14 mouse cellular contexts compared by ENCODE assay signal in genomic region chr6:15120916-15121315, GRCm38 (mm10).
DNase-seq lines count a peak whose midpoint lies in the region; ATAC-seq and TF ChIP-seq lines count a peak whose summit lies in the region.
"Had no signal": no experiment of that assay in that cellular context is flagged by ENCODE, and none has a peak within 500 bp of the region (broad histone marks: within the 10 kb centered on the region; RNA-seq: fewer than 3 reads in every experiment).

No protein-coding gene starts in this region.

- H3K27me3 ChIP-seq in Patski: peaks cover 10% of the 10 kb centered on the region
- H3K27me3 ChIP-seq in forebrain, postnatal 0 days (ENCODE audit: insufficient read depth, low read length): no peaks in the 10 kb centered on the region
- H3K27me3 ChIP-seq in midbrain, postnatal 0 days (ENCODE audit: insufficient read depth, low read length): no peaks in the 10 kb centered on the region
- H3K27me3 ChIP-seq: heart, embryonic 15.5 days; megakaryocyte, embryonic 14.5 days had no signal

- H3K36me3 ChIP-seq in forebrain, postnatal 0 days (ENCODE audit: insufficient read depth): no peaks in the 10 kb centered on the region
- no peaks in the 10 kb centered on the region for H3K36me3 ChIP-seq in midbrain, postnatal 0 days (ENCODE audit: insufficient read depth, low read length)
- H3K36me3 ChIP-seq: heart, embryonic 15.5 days had no signal

- H3K9me3 ChIP-seq in forebrain, postnatal 0 days (ENCODE audit: low read length): no peaks in the 10 kb centered on the region
- H3K9me3 ChIP-seq in midbrain, postnatal 0 days (ENCODE audit: low read length): no peaks in the 10 kb centered on the region
- H3K9me3 ChIP-seq: heart, embryonic 15.5 days; megakaryocyte, embryonic 14.5 days had no signal

- POLR2A ChIA-PET in Patski (lab: Charles Lee): interaction anchor here (0.5 kb wide), 1 partner anchor 16 kb away, joined by 4 read pairs; no protein-coding TSS in a partner anchor

- DNase-seq in gastrocnemius, adult 2 months: no peak
- no peak for DNase-seq in gastrocnemius, postnatal 4 days (ENCODE audit: low spot score in 2 of 2)
- no peak for DNase-seq in Patski (ENCODE audit: low read depth, low spot score)
- peak; percentile 44 for DNase-seq in forebrain, postnatal 0 days
- peak; percentile 51 for DNase-seq in midbrain, postnatal 0 days (ENCODE audit: low spot score)
- DNase-seq in right cerebral cortex, adult 18-20 months: no peak
- no peak for DNase-seq in heart, postnatal 14 days
- no peak for DNase-seq in adrenal gland, postnatal 4 days (ENCODE audit: low spot score in 2 of 2)
- DNase-seq: B cell, adult 2 months; cerebellum, adult 9-11 months; kidney, adult 18-20 months; layer of hippocampus, adult 9-11 months had no signal

- H3K27ac ChIP-seq in gastrocnemius, adult 2 months: no peak overlapping the region
- H3K27ac ChIP-seq in forebrain, postnatal 0 days (ENCODE audit: low read depth, low read length): no peak overlapping the region
- no peak overlapping the region for H3K27ac ChIP-seq in midbrain, postnatal 0 days (ENCODE audit: low read depth, low read length)
- H3K27ac ChIP-seq: heart, embryonic 15.5 days had no signal

- intact Hi-C loops in gastrocnemius, adult 2 months (cut with DNase I): no loop called here
- intact Hi-C loops in heart, postnatal 14 days (cut with DNase I): no loop called here

- H3K4me2 ChIP-seq in forebrain, postnatal 0 days (ENCODE audit: low read depth): no peak overlapping the region
- H3K4me2 ChIP-seq in midbrain, postnatal 0 days (ENCODE audit: low read depth, low read length, poor library complexity, severe bottlenecking): no peak overlapping the region
- H3K4me2 ChIP-seq: heart, embryonic 15.5 days had no signal

- in situ Hi-C loops in Patski (cut with MboI; ENCODE audit: low pct_unique_long_range_greater_than_20kb): no loop called here

- ATAC-seq in Patski: no peak
- peak; percentile 76 for ATAC-seq in forebrain, postnatal 0 days
- peak; percentile 69; the same call in 1 of the 2 replicates for ATAC-seq in midbrain, postnatal 0 days (ENCODE audit: low FRiP score)

- CTCF ChIA-PET in Patski (lab: Charles Lee): no interaction called here

- no peak overlapping the region for H3K4me3 ChIP-seq in gastrocnemius, adult 2 months
- H3K4me3 ChIP-seq in forebrain, postnatal 0 days (ENCODE audit: low read depth, low read length): no peak overlapping the region
- no peak overlapping the region for H3K4me3 ChIP-seq in midbrain, postnatal 0 days (ENCODE audit: low read depth, low read length)
- H3K4me3 ChIP-seq: heart, embryonic 15.5 days; megakaryocyte, embryonic 14.5 days had no signal

- peak; percentile 9; the same call in 1 of the 2 replicates for TF ChIP-seq CTCF in gastrocnemius, adult 2 months (IDR thresholded peaks at IDR 0.05)
- peak; percentile 11 for TF ChIP-seq CTCF in Patski (IDR thresholded peaks at IDR 0.05)
- peak; percentile 63 for TF ChIP-seq CTCF in forebrain, postnatal 0 days (IDR thresholded peaks at IDR 0.05; ENCODE audit: low read depth)
- peak; percentile 76 for TF ChIP-seq CTCF in midbrain, postnatal 0 days (IDR thresholded peaks at IDR 0.05)

- WGBS in forebrain, postnatal 0 days: 65% methylated on average over 5 of the region's 5 CpGs
- WGBS in midbrain, postnatal 0 days: 48% methylated on average over 5 of the region's 5 CpGs

- H3K9ac ChIP-seq in forebrain, postnatal 0 days: no peak overlapping the region
- H3K9ac ChIP-seq in midbrain, postnatal 0 days (replicated peaks; ENCODE audit: low read length, poor library complexity, severe bottlenecking): no peak overlapping the region
- H3K9ac ChIP-seq: heart, embryonic 15.5 days had no signal

- 0 out of 2 replicates have a peak, but pooled peaks cover 2% of the 10 kb centered on the region for H3K4me1 ChIP-seq in forebrain, postnatal 0 days (ENCODE audit: insufficient read depth)
- H3K4me1 ChIP-seq in midbrain, postnatal 0 days (ENCODE audit: insufficient read depth, low read length): no peaks in the 10 kb centered on the region
- H3K4me1 ChIP-seq: heart, embryonic 15.5 days; megakaryocyte, embryonic 14.5 days had no signal

Comparison
In these comparisons a context has a peak if more than half of its experiments do, and no peak if none do; other contexts are left out.
1. DNase-seq: peak in forebrain, postnatal 0 days (single experiment) and midbrain, postnatal 0 days (single experiment); none in gastrocnemius, adult 2 months (single experiment), gastrocnemius, postnatal 4 days (0 of 2), Patski (single experiment), right cerebral cortex, adult 18-20 months (single experiment), heart, postnatal 14 days (0 of 2) and adrenal gland, postnatal 4 days (0 of 2).
2. CTCF ChIP-seq: peak in every context shown above with its lines; median percentile 76 in midbrain, postnatal 0 days; 63 in forebrain, postnatal 0 days; 11 in Patski; 9 in gastrocnemius, adult 2 months.